Mouse (Mus musculus) forebrain, embryonic 11.5 days (tissue): ENCODE data around the gene Cpne6. TPM values are rescaled to one million over a fixed set of nuclear protein-coding genes. Genes with fewer than 3 reads are reported as not detected.

Experiments used
- ATAC-seq: fragments of 200-750 bp; cut with Nextera tagmentation; replicated peaks from 2 replicates; pipeline ENCODE4 v1.8.0; 2017; ENCODE audit warnings: moderate TSS enrichment; ENCODE audit not compliant: low FRiP score
- DNase-seq: peaks from one replicate; pipeline ENCODE4 v3.0.0-alpha.2; 2017; ENCODE audit warnings: low spot score
- H3K27ac ChIP-seq: fragments of 300-500 bp; sonication (generic); 2 replicates; pipeline ENCODE4 v1.5.1; 2014; ENCODE audit warnings: low read depth, low read length
- H3K27me3 ChIP-seq: fragments of 300-500 bp; sonication (generic); 2 replicates; pipeline ENCODE4 v1.6.1; 2014; ENCODE audit warnings: mild to moderate bottlenecking, low read length, mixed read lengths; ENCODE audit not compliant: control insufficient read depth, insufficient read depth
- H3K36me3 ChIP-seq: fragments of 300-500 bp; sonication (generic); 2 replicates; pipeline ENCODE4 v1.6.1; 2014; ENCODE audit warnings: mild to moderate bottlenecking, low read length, moderate library complexity, mixed read lengths; ENCODE audit not compliant: control insufficient read depth, insufficient read depth
- H3K4me1 ChIP-seq: fragments of 300-500 bp; sonication (generic); replicated peaks from 2 replicates; pipeline ENCODE4 v1.6.1; 2014; ENCODE audit warnings: low read length, mixed read lengths; ENCODE audit not compliant: control insufficient read depth, insufficient read depth
- H3K4me2 ChIP-seq: fragments of 300-500 bp; sonication (generic); 2 replicates; pipeline ENCODE4 v1.6.1; 2014; ENCODE audit warnings: low read depth, mild to moderate bottlenecking, low read length, moderate library complexity, mixed read lengths; ENCODE audit not compliant: severe bottlenecking
- H3K4me3 ChIP-seq: fragments of 300-500 bp; sonication (generic); 2 replicates; pipeline ENCODE4 v1.5.1; 2014; ENCODE audit warnings: low read depth, low read length
- H3K9ac ChIP-seq: fragments of 300-500 bp; sonication (generic); 2 replicates; pipeline ENCODE4 v1.6.1; 2014; ENCODE audit warnings: low read length
- H3K9me3 ChIP-seq: fragments of 300-500 bp; sonication (generic); 2 replicates; pipeline ENCODE4 v1.6.1; 2016; ENCODE audit warnings: low read length, mixed read lengths; ENCODE audit not compliant: control insufficient read depth
- WGBS: fragments of 180-500 bp; shearing (Covaris S2); extraction: QIAGEN DNeasy Blood & Tissue Kit; methylation state at CpG from one replicate; pipeline ENCODE4 v1.1.7; 2014; 5-methylcytosine and 5-hydroxymethylcytosine counted together
- polyA plus RNA-seq: library from polyadenylated mRNA; unstranded; fragments of >200 nt; fragmentation: Nextera tagmentation; extraction: Ambion mirVana; gene quantifications from 2 replicates; pipeline ENCODE4 v1.2.1, GENCODE M21; 2014

Cpne6 gene
- polyA plus RNA-seq, 1 experiment from 2014 or later: 0.21 TPM

GRCm38 (mm10) chr14:55477421-55477820 is 32.8 kb upstream of the Cpne6 start:
- H3K27ac ChIP-seq: no peak overlapping the region
- no peaks in the 10 kb centered on the region for H3K27me3 ChIP-seq
- no peaks in the 10 kb centered on the region for H3K36me3 ChIP-seq
- no peak for DNase-seq
- WGBS: 100% methylated on average over 1 of the region's 1 CpGs
- H3K4me2 ChIP-seq: no peak overlapping the region
- no peaks in the 10 kb centered on the region for H3K9me3 ChIP-seq
- ATAC-seq: no peak
- no peak overlapping the region for H3K9ac ChIP-seq
- H3K4me3 ChIP-seq: no peak overlapping the region
- H3K4me1 ChIP-seq: 0 out of 2 replicates have a peak, but pooled peaks cover 2% of the 10 kb centered on the region

- Histone ChIP-seq H3K27ac (no peak overlapping the region), H3K9me3 (no peaks in the 10 kb centered on the region), H3K27me3 (no peaks in the 10 kb centered on the region), H3K4me3 (no peak overlapping the region), H3K9ac (no peak overlapping the region; the same call in 1 of the 2 replicates), H3K36me3 (no peaks in the 10 kb centered on the region), H3K4me2 (no peak overlapping the region), H3K4me1 (0 out of 2 replicates have a peak, but pooled peaks cover 2% of the 10 kb centered on the region)
- 90% methylated on average over 5 of the region's 5 CpGs for WGBS
- DNase-seq (no peak), ATAC-seq (no peak)
These were observed 32.4 kb upstream of the Cpne6 start for GRCm38 (mm10) chr14:55477829-55478228.

- peak within 1 kb of the TSS; percentile 68 for H3K27ac ChIP-seq
- WGBS: under 1% methylated on average over 38 of the region's 38 CpGs
- H3K4me2 ChIP-seq: peak within 1 kb of the TSS; percentile 68
- no peaks in the 10 kb centered on the region for H3K27me3 ChIP-seq
- peak within 1 kb of the TSS; percentile 53 for H3K4me3 ChIP-seq
- H3K4me1 ChIP-seq: 0 out of 2 replicates have a peak, but pooled peaks cover 2% of the 10 kb centered on the region
- H3K36me3 ChIP-seq: no peaks in the 10 kb centered on the region
- DNase-seq (peak; percentile 88), ATAC-seq (peak; percentile 96)
- no peaks in the 10 kb centered on the region for H3K9me3 ChIP-seq
- H3K9ac ChIP-seq: peak within 1 kb of the TSS; percentile 78
These were observed 31.3 kb upstream of the Cpne6 start, which contains the start of gene Dhrs4 for GRCm38 (mm10) chr14:55478651-55479599. TSS of gene Dhrs4 (plus strand) at chr14:55478758.

DNA sequence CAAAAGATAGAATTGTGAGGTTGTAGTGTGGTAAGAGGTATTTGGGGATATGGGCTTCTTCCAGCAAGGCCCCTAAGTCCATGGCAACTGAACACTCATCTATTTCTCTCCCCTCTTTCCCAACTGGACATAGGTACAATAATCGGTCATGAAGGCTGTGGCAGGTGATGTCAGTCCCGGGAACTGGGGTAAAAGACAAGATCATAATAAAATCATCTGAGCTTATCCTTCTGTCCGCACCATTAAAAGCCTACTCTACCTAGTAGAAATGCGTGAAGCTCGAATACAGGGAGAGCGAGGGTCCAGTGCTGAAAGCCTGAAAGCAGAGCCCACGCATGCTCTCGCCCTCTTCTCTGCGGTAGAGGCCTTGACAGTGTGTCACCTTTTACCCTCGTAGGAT is 30.6 kb upstream of the Cpne6 start:
- Histone ChIP-seq H3K9me3 (no peaks in the 10 kb centered on the region), H3K4me1 (0 out of 2 replicates have a peak, but pooled peaks cover 2% of the 10 kb centered on the region), H3K36me3 (no peaks in the 10 kb centered on the region), H3K27me3 (no peaks in the 10 kb centered on the region), H3K9ac (no peak overlapping the region), H3K4me3 (no peak overlapping the region), H3K27ac (no peak overlapping the region), H3K4me2 (no peak overlapping the region)
- DNase-seq: no peak
- 92% methylated on average over 10 of the region's 10 CpGs for WGBS
- no peak for ATAC-seq

GRCm38 (mm10) chr14:55484430-55485085 is 25.7 kb upstream of the Cpne6 start:
- Histone ChIP-seq H3K4me3 (no peak overlapping the region), H3K4me2 (no peak overlapping the region), H3K36me3 (no peaks in the 10 kb centered on the region), H3K9ac (no peak overlapping the region), H3K4me1 (no peaks in the 10 kb centered on the region), H3K9me3 (no peaks in the 10 kb centered on the region), H3K27me3 (no peaks in the 10 kb centered on the region), H3K27ac (peak overlapping the region; percentile 46; the same call in 1 of the 2 replicates)
- ATAC-seq (peak; percentile 49; the same call in 1 of the 2 replicates), DNase-seq (no peak)
- WGBS: 69% methylated on average over 5 of the region's 5 CpGs

DNA sequence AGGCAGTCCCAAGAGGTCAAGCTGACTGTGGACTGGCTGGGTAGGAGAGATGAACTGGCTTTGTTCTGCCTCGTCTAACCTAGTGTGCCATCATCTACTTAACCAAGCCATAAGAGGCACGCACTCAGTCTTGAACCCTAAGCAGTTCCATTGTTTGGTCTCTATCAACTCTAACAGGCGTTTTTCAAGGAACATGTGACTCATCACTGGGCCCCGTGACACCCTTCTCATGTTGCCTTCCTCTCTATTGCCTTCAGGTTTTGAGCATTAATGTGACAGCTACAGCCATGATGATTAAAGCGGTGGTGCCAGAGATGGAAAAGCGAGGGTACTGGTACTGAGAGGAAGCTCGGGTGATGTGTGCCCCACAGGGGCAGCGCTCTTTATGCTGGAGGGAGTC is 23.4 kb upstream of the Cpne6 start:
- Histone ChIP-seq H3K27me3 (no peaks in the 10 kb centered on the region), H3K4me1 (0 out of 2 replicates have a peak, but pooled peaks cover 3% of the 10 kb centered on the region), H3K9me3 (no peaks in the 10 kb centered on the region), H3K27ac (no peak overlapping the region), H3K4me3 (no peak overlapping the region), H3K4me2 (no peak overlapping the region), H3K36me3 (no peaks in the 10 kb centered on the region), H3K9ac (no peak overlapping the region)
- no peak for ATAC-seq
- WGBS: 88% methylated on average over 8 of the region's 8 CpGs
- no peak for DNase-seq

DNA sequence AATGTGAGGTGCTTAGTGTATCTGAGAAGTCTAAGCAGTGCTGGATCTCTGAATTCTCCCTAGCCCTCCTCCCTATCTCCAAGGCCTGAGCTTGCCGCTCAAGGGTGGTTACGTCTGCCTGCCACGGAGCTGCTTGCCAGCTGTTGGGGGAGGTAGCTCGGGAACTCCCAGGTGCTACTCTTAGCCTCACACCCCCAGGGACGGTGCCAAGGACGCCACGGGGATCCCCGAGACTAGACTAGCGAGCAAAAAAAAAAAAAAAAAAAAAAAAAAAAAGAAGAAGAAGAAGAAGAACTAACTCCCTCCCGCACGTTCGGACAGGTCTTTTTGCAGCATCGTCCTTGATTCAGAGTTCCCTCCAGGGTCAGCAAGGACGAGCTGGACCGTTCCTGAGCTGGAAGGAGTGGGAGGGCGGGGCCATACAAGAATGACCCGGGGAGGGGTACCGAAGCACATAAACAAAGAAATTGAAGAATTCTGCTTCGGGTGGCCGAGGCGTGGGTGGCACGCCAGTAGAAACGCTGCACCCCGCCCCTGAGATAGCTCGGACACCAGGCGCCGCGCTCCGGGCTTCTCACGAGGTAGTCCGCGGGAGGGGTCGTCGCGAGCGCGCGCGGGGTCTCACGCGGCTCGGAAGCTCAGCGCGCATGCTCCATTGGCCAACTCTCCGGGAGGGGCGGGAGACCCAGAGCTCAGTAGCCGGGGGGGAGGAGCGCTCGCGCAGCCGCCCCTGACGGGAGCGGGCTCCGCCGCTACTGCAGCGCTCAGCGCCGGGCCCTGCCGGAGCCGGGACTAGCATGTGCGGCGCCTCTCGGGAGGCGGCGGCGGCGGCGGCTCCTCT is 19.7 kb upstream of the Cpne6 start, which contains the start of gene Carmil3:
Carmil3 (plus strand) TSS at position 291 of the 841 bp plus-strand sequence.
- Histone ChIP-seq H3K4me2 (peak within 1 kb of the TSS; percentile 84), H3K9ac (peak within 1 kb of the TSS; percentile 86), H3K27ac (peak within 1 kb of the TSS; percentile 76), H3K36me3 (no peaks in the 10 kb centered on the region; the same call in 1 of the 2 replicates), H3K4me1 (0 out of 2 replicates have a peak, but pooled peaks cover 3% of the 10 kb centered on the region), H3K27me3 (no peaks in the 10 kb centered on the region), H3K9me3 (no peaks in the 10 kb centered on the region), H3K4me3 (peak within 1 kb of the TSS; percentile 77)
- DNase-seq: peak; percentile 89
- ATAC-seq: peak; percentile 85
- under 1% methylated on average over 49 of the region's 68 CpGs for WGBS
